Mouse (Mus musculus): Measurements from ENCODE around the gene Macrod2. TPM values are rescaled to one million over a fixed set of nuclear protein-coding genes. Genes with fewer than 3 reads are reported as not detected.
A peak's percentile ranks its signal among the peaks of the same experiment; 100 is the strongest.

Macrod2 gene
- polyA plus RNA-seq, 1 experiment from 2014 or later, result 45.9 TPM

GRCm38 (mm10) chr2:141337708-141338107 is 942.6 kb downstream of the Macrod2 start:
- WGBS, result 79% methylated on average over 3 of the region's 3 CpGs
- H3K36me3 ChIP-seq (ENCODE audit: control insufficient read depth, insufficient read depth, low read length), result no peaks in the 10 kb centered on the region

GRCm38 (mm10) chr2:141343988-141344535 is 949.0 kb downstream of the Macrod2 start:
- no peak overlapping the region for H3K4me3 ChIP-seq (ENCODE audit: low read depth, low read length)
- H3K36me3 ChIP-seq (ENCODE audit: control insufficient read depth, insufficient read depth, low read length), result no peaks in the 10 kb centered on the region
- H3K9me3 ChIP-seq (ENCODE audit: control insufficient read depth, low read length), result no peaks in the 10 kb centered on the region
- no peak overlapping the region for H3K4me2 ChIP-seq
- 80% methylated on average over 10 of the region's 10 CpGs for WGBS
- H3K27ac ChIP-seq (ENCODE audit: low read depth, low read length), result no peak overlapping the region
- no peaks in the 10 kb centered on the region for H3K27me3 ChIP-seq (ENCODE audit: control insufficient read depth, insufficient read depth, low read length)
- no peak overlapping the region for H3K9ac ChIP-seq (ENCODE audit: low read length)
- ATAC-seq (ENCODE audit: low FRiP score) (peak; percentile 67; the same call in 1 of the 2 replicates), DNase-seq (ENCODE audit: low spot score, missing footprints) (no peak)
- H3K4me1 ChIP-seq (ENCODE audit: control insufficient read depth, insufficient read depth, low read length), result no peaks in the 10 kb centered on the region

More at GRCm38 (mm10) chr2:141337708-141338107, 942.6 kb downstream of the Macrod2 start:
- no peak for DNase-seq (ENCODE audit: low spot score, missing footprints)
- Histone ChIP-seq H3K4me3 (ENCODE audit: low read depth, low read length) (no peak overlapping the region), H3K4me2 (no peak overlapping the region), H3K9me3 (ENCODE audit: control insufficient read depth, low read length) (no peaks in the 10 kb centered on the region), H3K4me1 (ENCODE audit: control insufficient read depth, insufficient read depth, low read length) (no peaks in the 10 kb centered on the region), H3K9ac (ENCODE audit: low read length) (no peak overlapping the region), H3K27ac (ENCODE audit: low read depth, low read length) (no peak overlapping the region), H3K27me3 (ENCODE audit: control insufficient read depth, insufficient read depth, low read length) (no peaks in the 10 kb centered on the region)
- no peak for ATAC-seq (ENCODE audit: low FRiP score)

DNA sequence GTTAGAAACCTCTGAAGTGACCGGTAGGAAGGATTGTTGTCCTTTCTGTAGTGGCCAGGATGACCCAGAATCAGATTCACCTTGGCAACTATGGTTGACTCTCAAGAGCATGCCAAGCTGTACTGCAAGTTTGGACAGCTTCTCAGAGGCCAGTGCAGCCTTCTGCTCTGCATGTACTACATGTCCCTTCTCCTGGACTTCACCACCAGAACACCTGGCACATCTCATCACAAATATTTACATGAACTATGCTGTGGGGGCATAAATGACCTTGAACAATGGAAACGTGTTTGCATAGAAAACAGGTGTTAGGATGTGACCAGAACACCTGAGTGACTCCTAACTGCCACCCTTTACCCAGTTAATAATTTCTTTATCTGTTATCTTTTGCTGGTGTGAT is 957.5 kb downstream of the Macrod2 start:
- DNase-seq (ENCODE audit: low spot score, missing footprints) (no peak), ATAC-seq (ENCODE audit: low FRiP score) (no peak)
- H3K4me3 ChIP-seq (ENCODE audit: low read depth, low read length), result no peak overlapping the region
- no peaks in the 10 kb centered on the region for H3K9me3 ChIP-seq (ENCODE audit: control insufficient read depth, low read length)
- H3K36me3 ChIP-seq (ENCODE audit: control insufficient read depth, insufficient read depth, low read length), result no peaks in the 10 kb centered on the region
- 75% methylated on average over 2 of the region's 2 CpGs for WGBS
- H3K27me3 ChIP-seq (ENCODE audit: control insufficient read depth, insufficient read depth, low read length), result no peaks in the 10 kb centered on the region
- no peak overlapping the region for H3K9ac ChIP-seq (ENCODE audit: low read length)
- H3K4me2 ChIP-seq, result no peak overlapping the region
- H3K4me1 ChIP-seq (ENCODE audit: control insufficient read depth, insufficient read depth, low read length), result no peaks in the 10 kb centered on the region
- no peak overlapping the region for H3K27ac ChIP-seq (ENCODE audit: low read depth, low read length)

- Histone ChIP-seq H3K4me2 (no peak overlapping the region), H3K27me3 (ENCODE audit: control insufficient read depth, insufficient read depth, low read length) (no peaks in the 10 kb centered on the region), H3K4me1 (ENCODE audit: control insufficient read depth, insufficient read depth, low read length) (peaks cover 2% of the 10 kb centered on the region; the same call in 1 of the 2 replicates), H3K27ac (ENCODE audit: low read depth, low read length) (no peak overlapping the region), H3K4me3 (ENCODE audit: low read depth, low read length) (no peak overlapping the region), H3K9ac (ENCODE audit: low read length) (no peak overlapping the region), H3K9me3 (ENCODE audit: control insufficient read depth, low read length) (no peaks in the 10 kb centered on the region), H3K36me3 (ENCODE audit: control insufficient read depth, insufficient read depth, low read length) (no peaks in the 10 kb centered on the region)
- ATAC-seq (ENCODE audit: low FRiP score), result no peak
- no peak for DNase-seq (ENCODE audit: low spot score, missing footprints)
- 91% methylated on average over 2 of the region's 2 CpGs for WGBS
Observed at GRCm38 (mm10) chr2:141388632-141389031, 993.5 kb downstream of the Macrod2 start.

DNA sequence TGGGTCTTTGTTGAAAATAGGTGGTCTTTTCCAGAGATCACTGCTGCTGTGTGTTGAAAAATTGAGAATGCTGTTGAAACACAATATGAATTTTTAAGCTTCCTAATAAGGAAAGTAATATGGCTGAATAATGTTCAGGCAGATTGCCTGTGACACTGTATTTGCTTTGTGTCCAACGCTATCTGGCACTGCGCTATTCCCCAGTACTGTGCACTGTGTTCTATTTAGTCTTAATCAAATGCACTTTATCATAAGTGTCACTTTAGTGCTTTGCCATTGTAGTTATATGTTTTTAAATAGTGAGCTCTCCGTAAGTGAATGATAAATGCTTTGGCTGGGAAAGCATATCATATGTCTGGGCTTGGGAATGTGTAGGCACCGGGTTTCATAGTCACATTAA is 996.1 kb downstream of the Macrod2 start:
- DNase-seq (ENCODE audit: low spot score, missing footprints) (no peak), ATAC-seq (ENCODE audit: low FRiP score) (no peak)
- Histone ChIP-seq H3K4me1 (ENCODE audit: control insufficient read depth, insufficient read depth, low read length) (peaks cover 2% of the 10 kb centered on the region; the same call in 1 of the 2 replicates), H3K27me3 (ENCODE audit: control insufficient read depth, insufficient read depth, low read length) (no peaks in the 10 kb centered on the region), H3K27ac (ENCODE audit: low read depth, low read length) (no peak overlapping the region), H3K36me3 (ENCODE audit: control insufficient read depth, insufficient read depth, low read length) (no peaks in the 10 kb centered on the region), H3K4me3 (ENCODE audit: low read depth, low read length) (no peak overlapping the region), H3K4me2 (no peak overlapping the region), H3K9ac (ENCODE audit: low read length) (no peak overlapping the region), H3K9me3 (ENCODE audit: control insufficient read depth, low read length) (no peaks in the 10 kb centered on the region)
- WGBS, result 94% methylated on average over 4 of the region's 4 CpGs

DNA sequence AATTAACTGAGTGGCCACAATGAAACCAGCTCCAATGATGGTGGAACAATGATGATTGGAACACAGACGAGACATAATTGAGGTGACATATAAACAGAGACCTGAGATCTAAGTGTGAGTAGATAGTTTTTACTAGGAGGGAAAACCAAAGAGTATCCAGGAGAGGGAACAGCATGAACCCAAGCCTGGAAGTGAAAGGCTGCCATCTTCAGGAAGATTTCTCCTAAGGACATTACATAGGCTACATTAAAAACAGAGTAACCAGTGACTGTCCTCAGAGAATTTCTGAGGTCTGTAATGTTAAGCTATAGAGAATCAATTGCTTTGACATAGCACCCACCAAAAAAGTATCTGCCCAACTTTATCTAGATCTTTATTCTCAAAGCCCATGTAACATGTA is 999.7 kb downstream of the Macrod2 start:
- H3K9me3 ChIP-seq (ENCODE audit: control insufficient read depth, low read length), result no peaks in the 10 kb centered on the region
- no peak overlapping the region for H3K27ac ChIP-seq (ENCODE audit: low read depth, low read length)
- no peaks in the 10 kb centered on the region for H3K36me3 ChIP-seq (ENCODE audit: control insufficient read depth, insufficient read depth, low read length)
- H3K27me3 ChIP-seq (ENCODE audit: control insufficient read depth, insufficient read depth, low read length), result no peaks in the 10 kb centered on the region
- no peak for ATAC-seq (ENCODE audit: low FRiP score)
- H3K4me1 ChIP-seq (ENCODE audit: control insufficient read depth, insufficient read depth, low read length), result peaks cover 5% of the 10 kb centered on the region; the same call in 1 of the 2 replicates
- H3K9ac ChIP-seq (ENCODE audit: low read length), result no peak overlapping the region
- no peak for DNase-seq (ENCODE audit: low spot score, missing footprints)
- no peak overlapping the region for H3K4me3 ChIP-seq (ENCODE audit: low read depth, low read length)
- H3K4me2 ChIP-seq, result no peak overlapping the region
- 62% methylated on average over 1 of the region's 1 CpGs for WGBS

DNA sequence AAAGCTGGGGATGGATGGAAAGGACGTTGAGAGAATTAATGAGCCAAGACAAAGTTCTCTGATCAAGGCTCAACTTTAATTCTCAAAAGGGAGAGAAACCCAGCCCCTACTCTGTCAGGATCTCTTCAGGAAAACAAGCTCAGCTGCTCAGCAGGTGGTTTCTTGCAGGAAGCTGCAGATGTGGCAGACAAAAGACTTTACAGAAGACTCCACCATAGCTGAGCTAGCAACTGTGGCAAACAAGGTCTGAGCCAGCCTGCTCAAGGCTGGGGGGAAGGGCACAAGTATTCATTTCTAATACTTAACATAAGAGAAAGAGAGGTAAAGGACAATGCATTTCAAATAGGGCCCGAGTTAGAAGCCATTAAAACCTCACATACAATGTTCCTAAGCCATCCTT is 1013.7 kb downstream of the Macrod2 start:
- Histone ChIP-seq H3K4me2 (no peak overlapping the region), H3K4me3 (ENCODE audit: low read depth, low read length) (no peak overlapping the region), H3K27me3 (ENCODE audit: control insufficient read depth, insufficient read depth, low read length) (no peaks in the 10 kb centered on the region), H3K9ac (ENCODE audit: low read length) (no peak overlapping the region), H3K27ac (ENCODE audit: low read depth, low read length) (no peak overlapping the region), H3K36me3 (ENCODE audit: control insufficient read depth, insufficient read depth, low read length) (no peaks in the 10 kb centered on the region), H3K9me3 (ENCODE audit: control insufficient read depth, low read length) (no peaks in the 10 kb centered on the region), H3K4me1 (ENCODE audit: control insufficient read depth, insufficient read depth, low read length) (no peaks in the 10 kb centered on the region)
- no peak for DNase-seq (ENCODE audit: low spot score, missing footprints)
- WGBS, result 6% methylated on average over 2 of the region's 2 CpGs
- ATAC-seq (ENCODE audit: low FRiP score), result no peak

- Histone ChIP-seq H3K4me2 (no peak overlapping the region), H3K9ac (ENCODE audit: low read length) (no peak overlapping the region), H3K4me1 (ENCODE audit: control insufficient read depth, insufficient read depth, low read length) (no peaks in the 10 kb centered on the region), H3K36me3 (ENCODE audit: control insufficient read depth, insufficient read depth, low read length) (no peaks in the 10 kb centered on the region), H3K27ac (ENCODE audit: low read depth, low read length) (no peak overlapping the region), H3K9me3 (ENCODE audit: control insufficient read depth, low read length) (no peaks in the 10 kb centered on the region), H3K27me3 (ENCODE audit: control insufficient read depth, insufficient read depth, low read length) (no peaks in the 10 kb centered on the region), H3K4me3 (ENCODE audit: low read depth, low read length) (no peak overlapping the region)
- ATAC-seq (ENCODE audit: low FRiP score) (no peak), DNase-seq (ENCODE audit: low spot score, missing footprints) (peak; percentile 59)
Observed at GRCm38 (mm10) chr2:141416436-141416835, 1021.3 kb downstream of the Macrod2 start.

DNA sequence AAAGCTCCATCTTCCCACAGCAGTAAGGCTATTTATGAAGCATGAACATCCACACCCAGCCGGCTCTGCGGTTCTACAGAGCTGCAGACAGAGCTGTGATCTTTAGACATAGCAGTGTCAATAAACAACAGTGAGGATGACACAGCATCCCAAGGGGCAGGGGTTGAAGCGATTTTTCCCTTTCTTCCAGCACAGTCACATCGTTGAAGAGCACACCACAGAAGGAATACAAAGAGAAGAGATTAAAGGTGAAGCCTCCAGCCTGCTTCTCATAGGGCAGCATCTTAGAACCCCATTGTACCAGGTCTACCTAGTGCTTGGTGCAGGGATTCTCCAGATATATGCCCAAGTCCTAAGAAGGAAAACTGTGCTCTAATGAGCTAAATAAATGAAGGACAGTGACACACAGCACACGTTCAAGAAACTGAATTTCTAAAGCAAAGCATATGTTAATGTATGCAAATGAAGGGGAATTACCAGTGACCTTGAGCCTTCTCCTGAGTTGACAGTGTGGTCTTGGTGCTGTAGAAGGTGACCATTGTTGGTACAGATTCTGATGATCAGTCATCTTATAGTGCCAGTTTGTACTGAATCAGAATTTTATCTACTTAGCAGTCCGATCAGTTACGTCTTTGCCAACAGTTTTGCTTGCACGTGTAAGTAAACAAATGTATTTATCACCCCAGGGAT is 1021.9 kb downstream of the Macrod2 start:
- no peak overlapping the region for H3K27ac ChIP-seq (ENCODE audit: low read depth, low read length)
- peak; percentile 78 for DNase-seq (ENCODE audit: low spot score, missing footprints)

More for the DNA sequence above, 1021.9 kb downstream of the Macrod2 start:
- Histone ChIP-seq H3K4me3 (ENCODE audit: low read depth, low read length) (no peak overlapping the region), H3K27me3 (ENCODE audit: control insufficient read depth, insufficient read depth, low read length) (no peaks in the 10 kb centered on the region), H3K4me2 (no peak overlapping the region), H3K9me3 (ENCODE audit: control insufficient read depth, low read length) (no peaks in the 10 kb centered on the region), H3K36me3 (ENCODE audit: control insufficient read depth, insufficient read depth, low read length) (no peaks in the 10 kb centered on the region), H3K4me1 (ENCODE audit: control insufficient read depth, insufficient read depth, low read length) (no peaks in the 10 kb centered on the region), H3K9ac (ENCODE audit: low read length) (no peak overlapping the region)
- WGBS, result 52% methylated on average over 8 of the region's 8 CpGs
- peak; percentile 73 for ATAC-seq (ENCODE audit: low FRiP score)
